Mouse (Mus musculus): ENCODE measurements around the gene Nsun6.

Nsun6 gene

DNA sequence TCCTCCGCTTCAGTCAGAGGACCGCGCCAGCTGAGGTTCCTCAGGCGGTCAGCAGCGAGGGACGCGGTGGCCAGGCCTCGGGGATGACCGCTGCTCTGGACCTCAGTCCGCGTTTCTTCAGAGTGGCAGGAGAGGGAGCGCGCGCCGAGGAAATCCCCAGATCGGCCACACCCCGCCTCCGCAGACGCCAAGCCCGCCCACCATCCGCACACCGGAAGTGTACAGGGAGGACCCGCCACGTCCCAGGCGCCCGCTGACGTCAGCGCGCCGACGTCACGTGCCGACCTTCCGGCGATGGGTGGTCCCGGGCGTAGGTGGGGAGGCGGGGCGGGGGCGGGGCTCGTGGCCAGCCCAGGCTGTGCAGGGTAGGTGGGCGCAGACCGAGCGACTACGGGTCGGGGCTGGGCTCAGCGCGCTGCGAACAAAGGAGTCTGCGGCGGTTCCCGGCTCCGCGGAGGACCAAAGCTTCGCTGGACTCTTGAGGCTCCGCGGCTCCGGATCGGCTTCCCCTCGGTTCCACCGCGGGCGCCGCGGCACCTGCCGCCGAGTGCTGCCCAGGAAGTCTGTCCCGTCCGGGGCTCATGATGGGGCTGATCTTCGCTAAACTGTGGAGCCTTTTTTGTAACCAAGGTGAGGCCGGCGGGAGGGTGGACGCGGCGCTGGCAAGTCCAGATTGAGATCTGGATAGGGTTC lies at the start of gene Nsun6:
Gene Nsun6 (minus strand): TSS at position 125 of the 693 bp plus-strand sequence.
- peak; percentile 96 for DNase-seq (ENCODE audit: low spot score)

DNA sequence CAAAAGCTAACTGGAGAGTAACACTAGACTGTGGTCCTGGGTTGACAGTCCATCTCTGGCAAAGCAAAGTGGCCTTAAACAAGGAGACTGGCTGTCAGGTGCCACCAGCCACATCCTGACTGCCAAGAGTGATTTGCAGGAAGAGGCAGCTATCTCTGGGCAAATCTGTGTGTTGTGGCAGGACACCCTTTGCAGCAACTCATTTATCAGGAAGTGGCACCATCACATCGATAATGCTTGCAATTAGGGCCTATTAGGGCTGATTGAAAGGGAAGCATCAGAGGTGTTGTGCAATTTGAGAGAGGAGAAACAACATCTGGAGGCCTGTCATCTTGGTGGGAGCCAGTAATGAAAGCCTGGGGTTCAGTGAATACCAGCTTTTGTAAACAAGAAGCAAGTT lies 49.5 kb upstream of the Nsun6 start:
- DNase-seq (ENCODE audit: low spot score), result peak; percentile 10

DNA sequence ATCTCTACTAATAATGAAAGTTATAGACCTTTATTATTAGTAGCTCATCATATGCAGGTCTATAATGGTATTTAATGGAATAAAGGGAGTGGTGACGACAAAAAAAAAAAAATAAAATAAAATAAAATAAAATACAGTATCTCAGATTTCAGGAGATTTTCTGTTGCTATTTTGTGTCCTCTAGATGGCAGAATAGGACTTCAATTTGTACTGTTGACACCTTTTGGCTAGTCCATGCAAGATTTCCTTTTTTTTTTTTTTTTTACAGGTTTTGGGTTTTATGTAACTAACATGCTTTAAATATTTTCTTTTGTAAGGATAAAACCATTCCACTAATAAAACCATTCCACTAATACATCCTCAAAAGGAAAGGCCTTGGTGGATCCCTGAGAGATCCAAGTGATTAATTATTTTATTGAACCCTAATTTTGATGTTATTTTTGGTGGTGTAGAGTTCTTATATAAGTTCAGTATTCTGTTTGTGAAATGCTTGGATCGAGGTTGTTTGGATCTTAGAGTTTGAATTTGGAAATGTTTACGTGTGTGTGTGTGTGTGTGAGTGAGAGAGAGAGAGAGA lies 41.7 kb upstream of the Nsun6 start:
- peak; percentile 37 for DNase-seq (ENCODE audit: low spot score)

DNA sequence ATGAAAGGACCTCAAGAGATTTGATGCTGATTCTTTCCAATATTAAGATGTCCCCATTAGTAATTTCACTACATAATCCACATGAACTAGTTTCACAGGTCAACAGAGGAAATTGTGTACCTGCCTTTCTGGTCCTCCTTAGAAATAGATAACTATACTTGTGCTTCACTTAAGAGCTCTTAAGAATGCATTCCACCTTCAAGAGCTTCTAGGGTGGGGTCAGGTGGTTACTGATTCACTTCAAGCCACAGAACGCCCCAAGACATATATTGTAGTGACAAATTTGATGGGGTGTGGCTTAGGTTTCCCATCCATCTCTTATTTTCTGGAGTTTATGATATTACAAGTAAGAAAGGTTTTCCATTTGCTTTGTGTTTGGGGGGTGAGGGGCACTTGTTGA lies 32.4 kb upstream of the Nsun6 start:
- DNase-seq (ENCODE audit: low spot score), result no peak

DNA sequence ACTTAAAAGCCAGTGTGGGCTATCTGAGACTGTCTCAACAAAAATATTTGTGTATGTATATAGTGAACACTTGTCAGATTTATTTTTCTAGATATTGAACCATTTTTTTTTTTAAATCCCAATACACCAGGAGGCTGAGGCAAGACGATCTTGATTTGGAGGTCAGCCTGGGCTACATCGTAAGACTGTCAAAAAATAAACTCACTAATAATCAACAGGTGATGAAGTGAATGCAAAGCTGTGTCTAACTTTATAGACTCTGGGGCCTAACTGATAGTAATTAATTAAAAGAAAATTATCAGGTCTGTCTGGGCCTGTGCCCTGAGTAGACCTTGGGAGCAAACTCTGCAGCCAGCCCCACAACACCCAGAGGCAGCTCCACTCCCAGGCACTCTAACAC lies 28.8 kb upstream of the Nsun6 start:
- no peak for DNase-seq (ENCODE audit: low spot score)

DNA sequence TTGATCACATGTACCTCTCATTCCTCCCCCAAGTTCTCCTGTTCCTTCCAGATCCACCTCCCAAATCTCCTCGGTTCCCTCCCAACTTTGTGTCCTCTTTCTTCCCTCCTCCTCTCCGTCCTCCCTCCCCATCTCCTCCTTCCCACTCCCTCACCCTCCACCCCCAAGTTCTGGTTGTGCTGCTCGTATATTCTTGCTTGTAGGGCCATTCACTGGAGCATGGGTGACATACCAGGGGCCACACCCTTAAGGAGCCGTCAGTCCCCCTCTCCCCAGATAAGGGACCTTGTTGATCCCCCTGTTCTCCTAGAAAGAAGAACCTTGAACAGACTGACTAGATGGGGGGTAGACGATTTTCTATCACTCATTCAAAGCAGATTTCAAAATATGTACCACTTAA lies 12.2 kb upstream of the Nsun6 start:
- no peak for DNase-seq (ENCODE audit: low spot score)

DNA sequence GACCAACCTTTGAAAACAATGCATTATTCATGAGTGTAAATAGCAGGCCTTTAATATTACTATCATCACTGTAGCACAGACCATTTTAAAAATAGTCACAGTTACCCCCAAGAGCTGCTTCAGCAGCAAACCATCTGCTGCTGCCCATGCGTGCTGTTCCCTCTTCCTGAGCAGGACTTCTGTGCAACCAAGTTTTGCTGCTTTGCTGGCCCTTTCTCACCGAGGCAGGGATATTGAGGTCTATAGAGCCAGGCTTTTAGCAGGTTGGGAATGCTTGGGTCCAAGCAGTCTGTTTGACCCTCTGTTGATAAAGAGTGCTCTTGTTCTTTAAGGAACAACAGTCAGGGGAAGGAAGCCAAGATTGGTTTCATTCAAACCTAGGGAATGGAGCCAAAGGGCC lies 10.6 kb upstream of the Nsun6 start:
- no peak for DNase-seq (ENCODE audit: low spot score)

DNA sequence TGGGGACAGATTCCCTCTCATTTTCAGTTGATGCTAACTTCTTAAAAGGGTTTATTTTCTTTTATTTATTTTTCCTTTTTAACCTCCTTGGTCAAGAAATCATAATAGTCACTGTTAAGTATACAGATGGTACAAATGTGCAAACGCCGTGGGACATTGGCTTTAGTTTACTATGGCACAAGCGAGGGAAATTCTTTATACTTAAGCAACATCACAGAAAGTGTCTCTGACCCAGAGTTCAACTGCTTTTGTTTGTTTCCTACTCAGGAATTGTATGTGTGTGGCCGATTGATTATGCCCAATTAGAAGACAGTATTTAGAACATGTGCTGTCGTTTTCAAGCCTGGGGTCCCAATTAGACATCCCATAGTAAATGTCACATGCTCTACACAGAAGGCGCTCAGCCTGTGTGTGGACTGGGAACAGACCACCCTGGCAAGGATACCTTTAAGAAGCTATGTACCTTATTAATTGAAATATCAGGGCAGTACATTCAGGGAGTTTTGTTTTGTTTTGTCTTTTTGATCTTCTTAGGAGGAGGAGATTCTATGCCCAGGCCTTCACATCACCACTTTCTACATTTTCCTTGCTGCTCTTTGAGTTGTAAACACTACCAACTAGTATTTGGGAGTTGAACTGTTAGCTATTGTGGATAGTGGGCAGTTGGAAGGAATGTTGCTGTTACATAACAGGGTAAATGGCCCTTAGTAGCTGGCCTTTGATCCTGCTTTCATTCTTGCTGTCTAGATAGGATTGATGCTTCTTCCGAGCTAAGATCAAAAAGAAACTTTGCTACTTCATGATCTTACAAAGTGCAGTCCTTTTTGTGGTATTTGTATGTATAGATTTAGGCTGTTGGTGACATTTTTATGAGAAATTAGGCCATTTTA lies 9.8 kb upstream of the Nsun6 start:
- no peak for DNase-seq (ENCODE audit: low spot score)

DNA sequence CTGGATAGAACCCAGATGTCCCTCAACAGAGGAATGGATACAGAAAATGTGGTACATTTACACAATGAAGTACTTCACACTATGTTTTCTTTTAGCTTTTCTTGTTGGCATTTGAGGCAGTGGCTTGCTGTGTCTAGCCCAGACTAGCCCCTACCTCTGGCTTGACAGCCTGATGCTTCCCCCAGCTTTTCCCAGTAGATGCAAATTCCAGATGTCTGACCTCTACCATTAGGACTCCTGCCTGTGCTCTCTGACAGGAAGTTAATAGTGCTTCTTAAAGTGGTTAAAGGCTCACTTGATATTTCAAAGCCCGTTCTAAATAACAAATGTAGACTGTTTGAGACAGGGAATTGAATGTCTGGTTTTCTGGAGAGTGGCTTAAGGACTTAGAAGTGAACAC lies 8.9 kb upstream of the Nsun6 start:
- no peak for DNase-seq (ENCODE audit: low spot score)

DNA sequence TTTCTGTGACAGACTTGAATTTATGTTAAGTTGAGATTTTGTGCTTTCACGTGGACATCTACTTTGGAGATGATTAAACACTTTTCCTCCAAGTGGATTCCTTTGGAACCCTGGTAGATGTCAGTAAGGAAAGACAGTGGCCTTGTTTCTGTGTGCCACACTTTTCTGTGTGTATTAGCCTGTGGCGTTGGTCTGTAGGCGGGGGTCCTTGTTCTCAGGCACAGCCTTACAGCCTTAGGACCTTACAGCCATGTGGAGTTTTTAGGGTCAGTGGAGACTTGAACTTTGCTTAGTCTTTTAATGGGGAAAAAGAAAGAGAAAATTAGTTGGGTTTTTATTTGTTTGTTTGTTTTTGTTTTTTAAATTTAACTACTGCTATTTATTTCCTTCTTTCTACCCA lies 6.0 kb upstream of the Nsun6 start:
- DNase-seq (ENCODE audit: low spot score), result no peak

DNA sequence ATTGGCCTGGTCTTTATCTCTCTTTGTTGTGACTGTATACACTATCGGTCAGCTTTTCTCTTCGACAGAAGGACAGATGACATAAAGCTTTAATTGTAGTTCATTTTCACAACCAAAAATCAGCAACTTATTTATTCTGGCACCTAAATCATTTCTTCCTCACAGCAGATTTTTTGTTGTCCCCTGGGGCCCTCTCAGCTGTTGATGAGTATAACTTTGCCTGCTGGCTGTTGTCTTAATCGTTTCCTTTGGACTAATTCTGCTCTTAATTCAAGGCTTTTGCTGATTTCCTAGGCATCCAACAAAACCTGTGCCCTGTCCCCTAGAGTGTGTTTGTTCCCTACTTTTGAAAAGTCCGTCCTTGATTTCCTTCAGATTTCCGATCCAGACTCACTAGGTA lies 3.4 kb upstream of the Nsun6 start:
- no peak for DNase-seq (ENCODE audit: low spot score)

DNA sequence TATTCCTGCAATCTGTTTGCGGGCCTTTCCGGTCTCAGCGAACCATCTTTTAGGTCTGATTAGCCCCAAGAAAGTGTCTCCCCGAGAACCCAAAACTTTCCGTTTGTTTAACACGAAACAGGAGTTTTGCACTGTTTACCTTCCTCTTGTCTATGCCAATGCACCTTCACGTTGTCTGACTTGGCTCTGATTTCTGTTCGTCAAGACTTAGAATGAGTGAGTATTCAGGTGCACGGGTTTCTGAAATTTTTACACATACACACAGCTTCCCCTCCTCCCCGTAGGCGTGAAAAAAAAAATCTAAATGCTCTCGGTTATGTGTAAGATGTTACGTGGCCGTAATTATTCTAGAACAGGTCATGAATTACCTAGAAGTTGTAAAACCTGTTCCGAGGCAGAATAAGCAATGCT lies 877 bp upstream of the Nsun6 start:
- peak; percentile 17 for DNase-seq (ENCODE audit: low spot score)

DNA sequence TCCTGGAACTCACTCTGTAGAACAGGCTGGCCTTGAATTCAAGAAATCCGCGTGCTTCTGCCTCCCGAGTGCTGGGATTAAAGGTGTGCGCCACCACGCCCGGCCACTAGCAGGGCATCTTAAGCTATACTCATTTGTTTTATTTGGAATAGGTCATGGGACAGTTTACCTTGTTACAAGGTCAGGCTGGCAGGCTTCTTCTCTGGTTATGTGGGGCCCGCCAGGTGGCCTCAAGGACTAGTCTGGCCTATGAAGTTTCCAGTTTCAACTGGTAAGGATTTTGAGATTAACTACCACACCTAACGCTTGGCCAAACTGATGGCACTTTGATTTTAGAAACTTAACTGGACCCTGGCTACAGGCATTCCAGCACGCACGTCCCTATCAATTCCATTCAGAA lies 373 bp downstream of the Nsun6 start:
- DNase-seq (ENCODE audit: low spot score), result peak; percentile 37

DNA sequence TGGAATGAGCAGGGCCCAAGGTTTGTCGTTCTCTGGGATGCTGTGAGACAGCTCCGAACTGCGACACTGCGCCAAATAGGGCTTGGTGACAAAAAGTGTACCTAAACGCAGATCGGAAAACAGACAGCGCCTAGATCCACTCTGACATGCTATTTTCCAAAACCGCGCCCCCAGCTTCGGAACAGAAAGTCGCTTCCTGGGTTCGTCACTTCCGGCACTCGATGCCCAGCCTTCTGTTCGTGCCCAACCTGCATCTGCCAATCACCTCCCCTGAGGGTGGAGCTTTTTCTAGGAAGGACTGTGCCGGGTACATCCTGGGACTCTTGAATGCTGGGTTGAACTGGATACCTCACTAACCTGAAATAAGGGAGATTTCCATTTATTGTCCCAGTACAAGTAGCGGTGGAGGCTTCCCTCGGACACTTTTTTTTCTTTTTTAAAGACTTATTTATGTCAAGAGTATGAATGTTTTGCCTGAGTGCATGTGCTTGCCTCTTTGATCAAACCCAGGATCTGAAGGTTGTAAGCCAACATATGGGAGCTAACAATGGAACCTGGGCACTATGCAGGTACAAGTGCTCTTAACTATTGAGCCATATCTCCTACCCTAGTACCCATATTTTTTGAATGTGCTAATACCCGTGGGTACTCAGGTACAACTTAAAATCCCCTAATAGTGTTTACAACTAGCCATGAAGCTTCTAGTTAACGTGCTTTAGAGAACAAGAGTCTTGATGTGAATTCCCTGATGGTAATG lies 5.6 kb downstream of the Nsun6 start, which contains the start of gene Arl5b:
Gene Arl5b (plus strand): TSS at position 279 of the 757 bp plus-strand sequence.
- peak; percentile 88 for DNase-seq (ENCODE audit: low spot score)

DNA sequence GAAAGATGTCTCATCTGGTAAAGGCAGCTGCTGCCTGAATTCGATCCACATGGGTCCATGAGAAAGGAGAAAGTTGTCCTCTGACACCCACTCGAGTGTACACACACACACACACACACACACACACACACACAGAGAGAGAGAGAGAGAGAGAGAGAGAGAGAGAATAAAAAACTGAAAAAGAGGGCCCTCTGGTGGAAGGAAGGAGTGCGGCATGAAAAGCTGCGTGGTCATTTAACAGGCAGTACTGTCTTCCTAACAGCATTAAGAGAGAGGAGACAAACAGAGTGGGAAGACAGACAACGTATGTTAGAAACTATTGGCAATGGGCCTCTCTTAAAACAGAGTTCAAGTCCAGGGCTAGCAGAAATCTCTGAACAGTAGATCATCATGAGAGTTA lies 14.5 kb downstream of the Nsun6 start:
- no peak for DNase-seq (ENCODE audit: low spot score)

DNA sequence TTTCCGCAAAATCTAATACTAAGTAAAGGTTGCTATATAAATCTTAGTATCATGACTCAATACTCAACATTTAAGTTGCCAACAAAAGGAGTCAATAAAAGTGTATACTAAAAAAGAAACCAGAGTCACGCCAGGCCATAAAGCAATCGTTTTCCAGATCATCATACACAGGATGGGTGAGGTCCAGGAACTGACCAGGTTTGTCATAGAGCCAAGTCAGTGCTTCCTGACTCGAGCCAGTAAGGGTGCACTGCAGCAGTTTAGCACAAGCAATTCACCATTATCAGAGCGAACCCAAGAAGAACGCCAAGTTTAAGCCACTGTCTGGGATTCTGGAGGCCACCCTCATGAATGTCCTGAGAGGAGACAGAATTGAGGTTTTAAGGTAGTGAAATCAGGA lies 16.2 kb downstream of the Nsun6 start:
- no peak for DNase-seq (ENCODE audit: low spot score)

DNA sequence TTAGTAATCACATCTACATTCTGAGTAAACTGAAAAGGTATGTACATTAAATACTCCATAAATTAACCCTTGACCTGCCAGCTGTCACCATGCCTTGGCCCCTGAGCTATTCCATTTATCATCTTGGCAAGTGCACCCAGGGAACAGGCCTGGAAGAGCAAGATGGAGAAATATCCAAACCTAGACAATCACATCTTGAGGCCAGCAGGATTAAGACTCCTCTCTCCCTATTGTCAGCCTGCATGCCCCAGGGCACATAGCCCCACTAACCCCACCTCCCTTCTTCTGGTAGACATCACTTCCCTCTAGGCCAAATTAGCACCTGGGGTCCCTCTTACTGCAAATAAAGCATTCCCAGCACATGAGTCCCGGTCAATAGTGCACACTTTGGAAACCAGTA lies 27.1 kb downstream of the Nsun6 start:
- DNase-seq (ENCODE audit: low spot score), result no peak

DNA sequence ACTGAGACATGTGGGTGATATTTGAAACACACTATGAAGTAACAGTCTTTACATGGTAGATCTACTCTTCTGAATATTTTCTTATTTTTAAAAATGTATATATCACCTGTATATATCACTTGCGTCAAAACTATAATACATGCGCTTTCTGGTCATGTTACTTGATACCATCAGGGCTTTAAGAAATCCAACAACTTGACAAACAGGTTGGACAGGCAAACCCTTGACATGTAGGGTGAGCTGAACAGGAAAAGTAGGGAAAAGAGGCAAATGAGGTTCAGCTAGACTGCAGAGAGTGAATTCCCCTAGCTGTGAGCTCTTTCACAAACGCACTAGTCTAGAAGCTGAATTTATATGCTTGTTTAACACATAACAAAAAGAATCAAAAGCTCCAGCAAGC lies 28.1 kb downstream of the Nsun6 start:
- DNase-seq (ENCODE audit: low spot score), result no peak

DNA sequence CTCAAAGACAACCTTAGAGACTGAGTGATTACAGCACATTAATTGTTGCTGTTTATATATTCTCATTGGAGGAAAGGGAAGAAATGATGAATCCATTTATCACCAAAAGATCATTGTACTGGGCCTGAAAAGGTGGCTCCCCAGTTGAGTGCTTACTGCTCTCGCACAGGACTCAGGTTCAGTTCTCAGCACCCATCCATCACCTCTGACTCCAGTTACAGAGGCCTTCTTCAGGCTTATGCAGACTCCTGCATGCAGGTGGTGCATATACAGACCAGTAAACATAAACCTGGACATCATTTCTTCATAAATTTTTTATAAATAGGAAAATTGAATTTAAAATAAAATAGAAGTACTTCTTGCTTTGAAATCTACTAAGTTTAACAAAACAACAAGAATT lies 46.8 kb downstream of the Nsun6 start:
- no peak for DNase-seq (ENCODE audit: low spot score)

DNA sequence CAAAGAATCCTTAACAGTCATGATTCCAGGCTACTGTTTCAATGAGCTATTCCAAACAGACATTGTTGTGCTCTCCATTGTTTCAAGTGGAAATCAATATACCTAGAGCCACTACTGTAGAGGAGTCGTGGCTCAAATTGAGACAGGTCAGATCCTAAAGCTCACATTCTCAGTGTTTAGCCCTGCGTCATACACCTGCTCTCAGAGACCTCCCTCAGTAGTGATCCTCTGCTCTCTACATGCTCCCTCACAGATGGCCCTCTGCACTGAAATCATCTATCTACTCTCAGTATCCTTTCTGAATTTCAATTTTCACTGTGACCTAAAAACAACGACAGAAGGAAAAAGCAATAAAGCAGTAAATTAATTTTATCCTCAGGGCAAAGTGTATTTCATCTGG lies 47.3 kb downstream of the Nsun6 start:
- DNase-seq (ENCODE audit: low spot score), result no peak

DNA sequence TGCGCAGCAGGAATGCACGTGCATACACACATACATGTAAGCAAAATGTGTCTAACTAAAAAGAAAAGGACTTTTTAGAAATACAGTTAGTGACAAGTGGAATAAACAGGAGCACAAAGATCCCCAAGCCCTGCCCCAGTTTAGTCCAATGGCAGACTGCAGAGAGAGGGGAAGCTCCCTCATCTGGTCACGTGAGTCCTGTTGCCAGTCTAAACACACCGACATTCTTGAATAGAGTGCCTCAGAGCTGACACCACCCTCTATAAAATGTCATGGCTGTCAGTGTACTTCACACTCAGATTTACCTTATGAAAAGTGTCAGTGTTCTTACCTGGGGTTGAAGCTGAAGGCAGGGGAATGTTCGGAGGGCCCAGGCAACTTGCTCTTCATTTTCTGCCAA lies 57.0 kb downstream of the Nsun6 start:
- DNase-seq (ENCODE audit: low spot score), result no peak

DNA sequence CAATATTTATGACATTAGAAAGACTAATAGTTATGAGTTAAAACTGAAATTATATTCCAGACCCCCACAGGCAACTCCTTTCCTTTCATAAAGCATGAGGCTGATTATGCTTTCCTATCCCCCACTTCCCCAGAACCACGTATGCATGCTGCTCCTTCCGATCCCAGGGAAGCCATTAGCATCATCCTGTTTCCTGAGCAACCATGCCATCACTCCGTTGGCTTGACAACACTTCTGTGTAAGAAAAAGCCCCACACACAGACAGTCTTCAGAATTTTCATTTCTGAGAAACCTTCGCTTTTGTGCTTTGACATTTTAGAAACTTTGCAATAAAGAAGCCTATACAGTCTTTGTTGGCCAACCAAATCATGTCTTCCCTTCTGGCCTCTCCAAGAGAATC lies 58.8 kb downstream of the Nsun6 start:
- no peak for DNase-seq (ENCODE audit: low spot score)
